Mouse (Mus musculus) kidney, adult 8-10 months (tissue): ENCODE data around the gene Pmvk.

Experiments used
- DNase-seq, 2 experiments: peaks; one replicate each; pipeline ENCODE4 v3.0.0; 2022

Gene Pmvk

GRCm38 (mm10) chr3:89482249-89482648, 27.9 kb downstream of the Pmvk start:
- DNase-seq, result no peak

DNA sequence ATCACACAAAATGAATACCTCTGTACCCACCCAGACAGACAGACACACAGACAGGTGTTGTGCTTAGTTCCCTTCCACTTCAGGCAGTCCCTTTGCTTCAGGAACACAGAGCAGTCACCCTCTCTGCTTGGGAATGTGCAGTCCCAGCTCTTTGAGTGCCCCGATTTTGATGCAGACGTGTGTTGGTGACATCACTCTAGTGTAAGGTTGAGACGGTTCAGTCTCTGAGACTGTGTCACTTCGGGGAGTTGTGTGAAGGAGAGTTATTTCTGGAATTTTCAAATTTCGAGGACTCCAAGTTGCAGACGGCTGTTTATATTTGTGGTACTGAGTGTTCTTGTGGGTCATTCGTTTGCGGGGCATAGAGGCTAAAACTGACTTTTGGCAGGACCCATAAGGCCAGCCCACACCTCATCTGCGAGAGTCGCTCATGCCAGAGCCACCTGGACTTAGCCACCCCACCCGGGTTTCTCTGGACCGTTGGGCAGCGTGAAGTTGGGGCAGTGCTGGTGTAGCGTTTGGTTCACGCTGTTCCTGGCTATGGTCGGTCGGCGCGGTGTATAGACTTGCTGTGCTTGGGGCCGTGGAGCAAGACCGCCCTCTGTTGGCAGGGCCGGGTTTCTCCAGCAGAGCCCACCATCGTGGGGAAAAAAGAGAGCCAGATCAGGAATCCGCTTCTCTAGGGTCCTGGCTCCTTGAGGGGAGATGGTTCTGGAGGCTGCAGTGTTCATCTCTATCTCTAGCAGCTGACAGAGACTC, 30.6 kb downstream of the Pmvk start:
- DNase-seq, result peak; percentile 49 to 76

- DNase-seq, result no peak
Observed at GRCm38 (mm10) chr3:89486111-89486510, 31.8 kb downstream of the Pmvk start.

- DNase-seq, result no peak
Observed at GRCm38 (mm10) chr3:89486916-89487702, 32.8 kb downstream of the Pmvk start.

- DNase-seq, result no peak
Observed at GRCm38 (mm10) chr3:89490790-89491189, 36.4 kb downstream of the Pmvk start.

DNA sequence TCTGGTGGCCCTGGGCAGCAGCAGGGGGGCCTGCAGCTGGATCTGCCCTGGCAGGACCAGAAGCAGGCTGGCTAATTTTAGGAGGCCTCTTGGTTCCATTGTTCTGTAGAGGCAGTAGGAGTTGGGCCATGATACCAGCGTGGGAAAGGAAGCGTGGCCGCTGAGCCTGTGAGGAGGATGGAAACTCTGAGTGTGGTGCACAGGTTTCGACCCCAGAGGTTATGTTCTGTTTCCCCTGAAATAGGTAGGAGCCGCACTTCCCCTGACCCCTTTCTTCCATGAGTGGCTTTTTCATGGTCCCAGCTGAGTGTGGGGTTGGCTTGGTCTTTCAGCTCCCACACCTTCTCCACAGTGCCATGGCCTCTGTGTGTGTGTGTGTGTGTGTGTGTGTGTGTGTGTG, 37.2 kb downstream of the Pmvk start:
- DNase-seq, result no peak

- peak; percentile 75 to 83 for DNase-seq
Observed at GRCm38 (mm10) chr3:89492701-89493151, 38.4 kb downstream of the Pmvk start.

DNA sequence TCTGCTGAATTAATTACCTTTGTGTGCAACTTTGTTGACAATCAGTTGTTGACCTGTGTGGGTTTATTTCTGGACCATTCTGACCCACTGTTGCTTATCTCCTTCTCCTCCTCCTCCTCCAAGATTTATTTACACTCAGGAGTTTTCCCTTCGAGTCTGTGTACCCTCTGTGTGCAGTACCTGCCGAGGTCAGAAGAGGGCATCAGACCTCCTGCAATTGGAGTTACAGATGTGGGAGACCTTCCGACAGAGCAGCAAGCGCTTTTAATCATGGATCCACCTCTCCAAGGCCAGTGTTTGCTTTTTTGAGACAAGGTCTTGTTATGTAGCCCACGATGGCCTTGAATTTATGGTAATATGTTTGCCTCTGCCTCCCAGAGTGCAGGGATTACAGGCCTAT, 40.3 kb downstream of the Pmvk start:
- DNase-seq, result no peak

DNA sequence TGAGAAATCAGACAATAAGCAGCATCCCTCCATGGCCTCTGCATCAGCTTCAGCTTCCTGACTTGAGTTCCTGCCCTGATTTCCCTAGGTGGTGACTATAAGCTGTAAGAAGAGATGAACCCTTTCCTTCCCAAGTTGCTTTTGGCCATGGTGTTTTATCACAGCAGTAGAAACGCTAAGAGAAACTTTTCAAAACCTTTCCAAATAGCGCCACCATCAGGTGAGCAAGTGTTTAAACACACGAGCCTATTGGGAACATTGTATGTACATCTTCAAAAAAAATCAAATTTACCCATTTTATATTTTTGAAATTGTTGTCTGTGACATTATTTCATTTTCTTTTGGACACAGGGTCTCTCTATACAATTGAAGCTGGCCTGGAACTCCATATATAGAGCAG, 42.0 kb downstream of the Pmvk start:
- DNase-seq, result no peak

GRCm38 (mm10) chr3:89499696-89500095, 45.4 kb downstream of the Pmvk start:
- no peak for DNase-seq

DNA sequence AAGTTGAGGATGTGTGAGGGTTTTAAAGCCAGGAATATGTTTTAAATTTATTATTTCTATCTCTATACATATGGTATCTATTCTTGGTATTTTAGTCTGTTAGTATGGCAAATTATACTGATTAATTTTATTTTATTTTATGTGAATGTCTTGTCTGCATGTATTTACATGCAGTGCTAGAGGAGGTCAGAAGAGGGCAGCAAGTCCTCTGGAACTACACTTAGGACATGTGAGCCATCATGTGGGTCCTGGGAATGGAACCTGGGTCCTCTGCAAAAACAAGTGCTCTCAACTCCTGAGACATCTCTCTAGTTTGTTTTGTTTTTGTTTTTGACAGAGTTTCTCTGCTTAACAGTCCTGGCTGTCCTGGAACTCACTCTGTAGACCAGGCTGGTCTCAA, 47.1 kb downstream of the Pmvk start:
- DNase-seq, result no peak

DNA sequence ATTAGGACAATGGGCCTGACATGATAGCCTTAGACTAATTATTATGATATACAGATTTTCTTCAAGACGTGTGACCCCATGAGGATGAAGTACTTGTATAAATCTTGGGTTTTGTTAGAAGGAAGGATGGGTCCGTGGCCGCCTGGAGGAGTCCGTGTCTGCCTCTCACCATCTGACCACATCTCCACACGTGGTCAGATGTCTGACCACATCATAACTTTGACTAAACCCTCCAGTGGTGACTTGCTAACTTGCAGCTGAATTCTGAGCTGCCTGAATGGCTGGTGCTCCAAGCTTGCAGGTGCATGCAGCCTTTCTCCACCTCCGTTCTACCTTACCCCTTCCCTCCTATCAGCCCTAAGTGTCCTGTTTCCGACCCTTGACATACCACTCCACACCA, 48.2 kb downstream of the Pmvk start:
- DNase-seq, result no peak

DNA sequence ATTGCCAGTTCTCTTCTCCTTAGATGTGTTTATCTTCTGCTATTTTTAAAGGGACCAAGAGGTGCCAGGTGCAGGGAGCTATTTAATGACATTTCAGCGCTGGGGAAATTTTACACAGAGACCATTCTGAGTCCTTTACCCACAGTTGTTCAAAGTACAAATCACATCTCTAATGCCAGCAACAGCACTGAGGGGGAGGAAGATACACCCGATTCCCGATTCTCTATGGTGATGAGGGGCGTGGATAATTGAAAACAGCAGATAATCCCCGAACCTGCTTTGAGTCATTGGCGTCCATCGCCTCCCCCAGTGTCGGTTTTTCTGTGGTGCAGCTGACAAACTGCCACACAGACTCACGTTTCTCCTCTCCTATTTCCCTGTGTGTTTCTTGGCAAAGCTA, 53.7 kb downstream of the Pmvk start:
- no peak for DNase-seq

DNA sequence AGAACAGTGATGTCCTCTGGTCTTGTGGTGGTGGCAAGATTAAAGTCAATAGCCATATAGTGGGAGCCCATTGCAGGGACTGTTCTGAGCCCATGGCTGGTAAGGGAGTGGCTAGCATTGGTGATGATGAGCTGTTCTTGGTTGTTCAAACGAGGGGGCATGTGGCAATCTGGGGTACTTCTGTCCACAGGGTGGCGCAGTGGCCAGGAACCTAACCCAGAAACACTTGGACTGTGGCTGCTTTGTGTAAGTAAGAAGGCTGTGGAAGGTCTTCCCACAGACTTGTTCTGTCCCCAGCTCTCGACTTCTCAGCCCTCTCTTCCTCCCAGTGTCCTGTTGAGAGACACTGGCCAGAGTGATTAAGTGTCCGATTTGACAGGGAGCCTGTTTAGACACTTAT, 56.6 kb downstream of the Pmvk start:
- DNase-seq, result no peak

GRCm38 (mm10) chr3:89511400-89511799, 57.1 kb downstream of the Pmvk start:
- no peak for DNase-seq

DNA sequence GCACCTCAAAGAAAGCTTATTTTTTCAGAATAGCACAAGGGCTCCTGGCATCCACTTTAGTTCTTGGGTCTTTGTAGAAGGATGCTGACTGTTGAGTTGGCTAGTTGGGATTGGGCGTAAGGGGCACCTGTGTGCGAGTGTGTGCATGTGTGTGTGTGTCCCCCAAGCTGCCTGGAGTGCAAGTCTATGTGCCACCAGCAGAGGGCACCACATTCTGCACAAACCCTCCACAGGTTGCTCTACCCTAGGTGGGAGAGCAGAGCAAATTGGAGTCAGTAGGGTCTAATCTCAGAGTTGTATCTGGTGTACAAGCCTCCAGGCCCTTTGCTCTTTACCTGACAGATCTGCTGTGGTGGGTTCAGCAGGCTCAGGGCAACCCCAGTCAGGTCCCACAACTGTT, 57.9 kb downstream of the Pmvk start:
- no peak for DNase-seq

DNA sequence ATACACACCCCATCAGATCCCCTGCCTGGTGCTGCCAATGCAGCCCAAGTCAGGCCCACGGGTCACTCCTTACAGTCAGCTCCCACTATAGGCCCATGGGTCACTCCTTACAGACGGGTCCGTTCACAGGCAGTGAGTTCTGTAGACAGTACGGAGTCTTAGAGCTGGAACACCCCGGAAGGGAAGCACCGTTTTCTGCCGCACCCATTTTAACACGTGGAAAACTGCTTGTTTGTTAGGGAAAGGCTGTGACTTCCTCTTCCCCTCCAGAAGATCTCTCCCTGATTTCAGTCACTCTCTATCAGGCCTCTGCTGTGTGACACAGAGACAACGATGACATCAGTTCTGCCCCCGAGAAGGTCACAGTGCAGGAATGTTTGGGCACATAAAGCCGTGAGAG, 61.1 kb downstream of the Pmvk start:
- no peak for DNase-seq

GRCm38 (mm10) chr3:89516321-89516720, 62.0 kb downstream of the Pmvk start:
- no peak for DNase-seq
